Mouse (Mus musculus) forebrain, embryonic 11.5 days (tissue): ENCODE results near the gene Ednrb. TPM values are rescaled to one million over a fixed set of nuclear protein-coding genes. Genes with fewer than 3 reads are reported as not detected.
A peak's percentile ranks its signal among the peaks of the same experiment; 100 is the strongest.
"Not testable (repeated sequence)": the region's sequence is repeated elsewhere in the genome, so short reads cannot be mapped to it uniquely, and the experiment has no call there.

Source experiments
- ATAC-seq: fragments of 200-750 bp; cut with Nextera tagmentation; replicated peaks from 2 replicates; pipeline ENCODE4 v1.8.0; 2017; ENCODE audit warnings: moderate TSS enrichment; ENCODE audit not compliant: low FRiP score
- DNase-seq: peaks from one replicate; pipeline ENCODE4 v3.0.0-alpha.2; 2017; ENCODE audit warnings: low spot score
- H3K27ac ChIP-seq: fragments of 300-500 bp; sonication (generic); 2 replicates; pipeline ENCODE4 v1.5.1; 2014; ENCODE audit warnings: low read depth, low read length
- H3K27me3 ChIP-seq: fragments of 300-500 bp; sonication (generic); 2 replicates; pipeline ENCODE4 v1.6.1; 2014; ENCODE audit warnings: mild to moderate bottlenecking, low read length, mixed read lengths; ENCODE audit not compliant: control insufficient read depth, insufficient read depth
- H3K36me3 ChIP-seq: fragments of 300-500 bp; sonication (generic); 2 replicates; pipeline ENCODE4 v1.6.1; 2014; ENCODE audit warnings: mild to moderate bottlenecking, low read length, moderate library complexity, mixed read lengths; ENCODE audit not compliant: control insufficient read depth, insufficient read depth
- H3K4me1 ChIP-seq: fragments of 300-500 bp; sonication (generic); replicated peaks from 2 replicates; pipeline ENCODE4 v1.6.1; 2014; ENCODE audit warnings: low read length, mixed read lengths; ENCODE audit not compliant: control insufficient read depth, insufficient read depth
- H3K4me2 ChIP-seq: fragments of 300-500 bp; sonication (generic); 2 replicates; pipeline ENCODE4 v1.6.1; 2014; ENCODE audit warnings: low read depth, mild to moderate bottlenecking, low read length, moderate library complexity, mixed read lengths; ENCODE audit not compliant: severe bottlenecking
- H3K4me3 ChIP-seq: fragments of 300-500 bp; sonication (generic); 2 replicates; pipeline ENCODE4 v1.5.1; 2014; ENCODE audit warnings: low read depth, low read length
- H3K9ac ChIP-seq: fragments of 300-500 bp; sonication (generic); 2 replicates; pipeline ENCODE4 v1.6.1; 2014; ENCODE audit warnings: low read length
- H3K9me3 ChIP-seq: fragments of 300-500 bp; sonication (generic); 2 replicates; pipeline ENCODE4 v1.6.1; 2016; ENCODE audit warnings: low read length, mixed read lengths; ENCODE audit not compliant: control insufficient read depth
- WGBS: fragments of 180-500 bp; shearing (Covaris S2); extraction: QIAGEN DNeasy Blood & Tissue Kit; methylation state at CpG from one replicate; pipeline ENCODE4 v1.1.7; 2014; 5-methylcytosine and 5-hydroxymethylcytosine counted together
- polyA plus RNA-seq: library from polyadenylated mRNA; unstranded; fragments of >200 nt; fragmentation: Nextera tagmentation; extraction: Ambion mirVana; gene quantifications from 2 replicates; pipeline ENCODE4 v1.2.1, GENCODE M21; 2014

The Ednrb gene
- polyA plus RNA-seq, 1 experiment from 2014 or later = 58.3 TPM

DNA sequence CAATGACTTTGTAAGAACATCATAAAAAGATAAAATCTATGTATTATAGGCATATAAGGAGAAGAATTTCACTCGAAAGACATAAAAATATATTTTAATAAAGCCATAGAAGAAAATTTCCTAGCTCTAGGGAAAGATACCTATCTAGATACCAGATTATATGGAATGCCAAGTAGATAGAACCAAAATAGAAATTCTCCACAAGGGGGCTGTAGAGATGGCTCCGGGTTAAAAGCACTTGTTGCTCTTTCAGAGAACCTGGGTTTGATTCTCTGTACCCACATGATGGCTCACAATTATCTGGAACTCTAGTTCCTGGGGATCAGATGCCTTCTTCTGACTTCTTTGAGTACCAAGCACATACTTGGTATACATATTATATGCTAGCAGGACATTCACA lies 56.7 kb downstream of the Ednrb start:
- no peaks in the 10 kb centered on the region for H3K9me3 ChIP-seq
- no peaks in the 10 kb centered on the region for H3K36me3 ChIP-seq
- H3K27me3 ChIP-seq = no peaks in the 10 kb centered on the region
- ATAC-seq = no peak
- H3K4me1 ChIP-seq = no peaks in the 10 kb centered on the region
- WGBS = 92% methylated on average over 2 of the region's 2 CpGs
- DNase-seq = no peak
- no peak overlapping the region for H3K27ac ChIP-seq
- no peak overlapping the region for H3K4me2 ChIP-seq
- H3K4me3 ChIP-seq = no peak overlapping the region
- H3K9ac ChIP-seq = no peak overlapping the region

DNA sequence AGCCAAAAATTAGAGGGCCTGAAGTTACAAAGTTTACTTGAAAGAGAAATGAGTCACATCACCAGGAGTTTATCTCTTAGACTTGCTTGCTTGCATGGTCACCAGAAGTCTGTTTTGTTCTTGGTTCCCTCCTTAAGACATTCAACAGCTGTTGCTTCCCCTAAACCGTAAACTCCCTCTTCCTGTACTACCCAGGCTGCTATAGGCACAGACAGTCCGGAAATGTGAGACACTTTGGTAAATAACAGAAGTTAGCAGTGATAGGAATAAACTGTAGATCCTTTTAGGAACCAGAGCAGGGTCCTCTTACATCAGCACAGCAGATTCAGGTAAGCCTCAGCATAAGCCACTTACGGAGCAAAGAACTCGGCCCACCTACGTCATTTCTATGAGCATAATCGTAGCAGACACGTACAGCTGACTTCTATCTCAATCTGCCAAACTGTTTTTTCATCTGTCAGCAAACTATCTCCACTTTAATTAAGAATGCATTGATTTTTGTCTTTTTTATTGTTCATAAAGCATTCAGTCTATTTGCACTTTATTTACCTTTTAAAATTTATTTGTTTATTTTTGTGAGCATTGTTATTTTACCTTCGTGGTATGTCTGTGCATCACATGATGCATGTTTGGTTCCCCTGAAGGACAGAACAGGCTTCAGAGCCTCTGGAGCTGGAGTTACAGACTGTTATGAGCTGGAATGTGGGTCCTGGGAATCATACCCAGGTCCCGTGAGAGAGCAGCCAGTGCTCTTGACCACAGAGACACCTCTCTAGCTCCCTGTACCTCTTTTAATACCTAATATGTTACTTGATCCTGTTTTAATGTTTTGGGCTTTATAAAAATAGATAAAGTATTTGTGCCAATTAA lies 58.9 kb downstream of the Ednrb start:
- Histone ChIP-seq H3K4me1 (no peaks in the 10 kb centered on the region), H3K27me3 (no peaks in the 10 kb centered on the region), H3K9me3 (no peaks in the 10 kb centered on the region), H3K9ac (no peak overlapping the region), H3K27ac (no peak overlapping the region), H3K4me2 (no peak overlapping the region), H3K4me3 (no peak overlapping the region), H3K36me3 (no peaks in the 10 kb centered on the region)
- WGBS = 87% methylated on average over 9 of the region's 9 CpGs
- DNase-seq (no peak), ATAC-seq (no peak)

DNA sequence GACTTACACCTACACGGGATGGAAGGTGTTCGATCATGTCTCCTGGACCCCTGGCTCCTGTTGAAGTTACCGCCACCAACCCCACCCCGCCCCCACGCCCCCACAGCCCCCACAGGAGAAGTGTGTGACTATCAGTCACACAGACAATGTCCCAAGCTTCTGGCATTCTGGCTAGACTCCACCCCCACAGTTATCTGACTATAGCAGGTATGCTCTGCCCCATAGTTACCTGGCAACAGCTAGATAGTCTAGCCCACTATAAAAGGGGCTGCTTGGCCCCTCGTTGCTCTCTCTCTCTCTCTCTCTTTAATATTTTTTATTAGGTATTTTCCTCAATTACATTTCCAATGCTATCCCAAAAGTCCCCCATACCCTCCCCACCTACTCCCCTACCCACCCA lies 63.9 kb downstream of the Ednrb start:
- not testable (repeated sequence) for H3K4me2 ChIP-seq, H3K4me3 ChIP-seq, ATAC-seq, H3K27ac ChIP-seq, H3K27me3 ChIP-seq, H3K36me3 ChIP-seq, DNase-seq, H3K9me3 ChIP-seq, H3K4me1 ChIP-seq, H3K9ac ChIP-seq
- 98% methylated on average over 6 of the region's 6 CpGs for WGBS

DNA sequence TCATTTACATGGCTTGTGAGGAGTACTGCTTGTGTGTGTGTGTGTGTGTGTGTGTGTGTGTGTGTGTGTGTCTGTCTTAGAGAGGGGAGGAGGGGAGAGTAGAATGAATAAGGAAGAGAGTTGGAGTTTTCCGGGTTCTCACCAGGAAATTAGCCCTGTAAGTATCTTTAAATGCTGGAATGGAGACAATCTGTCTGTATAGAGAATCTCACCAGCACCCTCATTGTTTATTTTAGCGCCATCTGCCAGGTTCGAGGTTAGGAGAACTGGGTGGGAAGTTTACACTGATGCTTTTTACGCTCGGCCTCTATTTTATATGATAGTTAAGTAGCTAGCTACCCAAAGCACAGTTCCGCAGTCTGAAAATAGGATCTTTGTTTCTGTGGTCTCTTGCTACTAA lies 64.9 kb downstream of the Ednrb start:
- H3K9ac ChIP-seq = no peak overlapping the region; the same call in 1 of the 2 replicates
- ATAC-seq (peak; percentile 21; the same call in 1 of the 2 replicates), DNase-seq (no peak)
- peak overlapping the region; percentile 89 for H3K27ac ChIP-seq
- H3K36me3 ChIP-seq = no peaks in the 10 kb centered on the region
- H3K4me1 ChIP-seq = peaks cover 6% of the 10 kb centered on the region; the same call in 1 of the 2 replicates
- no peaks in the 10 kb centered on the region for H3K9me3 ChIP-seq
- 76% methylated on average over 6 of the region's 6 CpGs for WGBS
- H3K4me3 ChIP-seq = no peak overlapping the region
- 0 out of 2 replicates have a peak overlapping the region, but pooled peaks have one; percentile 45 for H3K4me2 ChIP-seq
- no peaks in the 10 kb centered on the region for H3K27me3 ChIP-seq

DNA sequence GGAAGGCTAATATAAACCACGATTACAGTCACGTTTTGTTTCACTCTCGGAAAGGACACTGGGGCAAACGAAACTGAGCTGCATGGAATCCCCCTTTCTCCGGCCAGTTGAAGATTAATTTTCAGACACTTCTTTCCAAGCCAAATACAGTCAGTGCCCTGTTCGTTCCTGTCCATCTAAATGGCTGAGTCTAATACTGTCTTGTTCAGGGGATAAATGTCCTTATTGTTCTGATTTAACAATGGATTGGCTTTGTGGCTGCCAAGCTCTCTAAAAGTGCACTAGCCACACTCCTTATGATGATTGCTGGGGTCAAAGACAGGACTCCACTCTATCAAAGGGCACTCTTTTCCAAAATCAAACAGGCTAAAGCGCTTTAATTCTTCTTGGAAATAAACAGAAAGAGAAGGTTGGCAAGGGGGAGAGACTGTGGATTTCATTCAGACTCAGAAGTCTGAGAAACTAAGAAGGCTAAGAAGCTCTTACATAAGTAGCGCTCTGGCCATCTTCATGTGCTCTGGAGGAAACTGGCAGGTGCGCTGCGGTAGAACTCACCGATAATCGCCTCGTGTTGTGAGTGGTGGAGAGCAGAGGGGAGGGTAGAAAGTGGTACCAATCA lies 65.6 kb downstream of the Ednrb start:
- no peaks in the 10 kb centered on the region for H3K27me3 ChIP-seq
- DNase-seq (no peak), ATAC-seq (peak; percentile 71)
- H3K36me3 ChIP-seq = no peaks in the 10 kb centered on the region
- peak overlapping the region; percentile 57; the same call in 1 of the 2 replicates for H3K9ac ChIP-seq
- 8% methylated on average over 13 of the region's 13 CpGs for WGBS
- H3K27ac ChIP-seq = peak overlapping the region; percentile 89
- no peaks in the 10 kb centered on the region for H3K9me3 ChIP-seq
- H3K4me1 ChIP-seq = peaks cover 6% of the 10 kb centered on the region; the same call in 1 of the 2 replicates
- peak overlapping the region; percentile 45; the same call in 1 of the 2 replicates for H3K4me2 ChIP-seq
- H3K4me3 ChIP-seq = peak overlapping the region; percentile 3; the same call in 1 of the 2 replicates

DNA sequence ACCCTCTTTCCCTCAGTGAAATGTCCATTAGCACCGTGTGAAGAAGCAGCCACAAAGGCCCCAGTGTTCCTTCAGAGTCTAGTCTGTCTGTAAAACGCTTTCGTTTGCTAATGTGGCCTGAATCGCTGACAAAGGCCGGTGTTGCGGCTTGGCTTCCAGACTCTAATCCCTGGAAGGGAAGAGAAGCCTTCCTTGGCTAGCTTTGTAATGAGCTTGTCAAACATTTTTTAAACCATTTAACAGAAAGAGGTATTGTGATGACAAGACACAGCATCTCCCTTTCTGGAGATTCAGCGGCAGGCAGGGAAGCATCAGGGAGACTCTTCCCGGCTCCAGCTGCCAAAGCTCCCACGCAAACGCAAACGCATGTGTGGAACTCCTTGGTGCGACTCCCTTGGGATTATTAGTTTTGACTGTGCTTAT lies 66.2 kb downstream of the Ednrb start:
- H3K9ac ChIP-seq = peak overlapping the region; percentile 57
- DNase-seq = peak; percentile 66
- H3K4me2 ChIP-seq = peak overlapping the region; percentile 45
- no peaks in the 10 kb centered on the region for H3K27me3 ChIP-seq
- no peaks in the 10 kb centered on the region for H3K36me3 ChIP-seq
- H3K4me1 ChIP-seq = peaks cover 6% of the 10 kb centered on the region; the same call in 1 of the 2 replicates
- H3K9me3 ChIP-seq = no peaks in the 10 kb centered on the region
- WGBS = 4% methylated on average over 12 of the region's 12 CpGs
- peak; percentile 80 for ATAC-seq
- peak overlapping the region; percentile 3; the same call in 1 of the 2 replicates for H3K4me3 ChIP-seq
- H3K27ac ChIP-seq = peak overlapping the region; percentile 89

DNA sequence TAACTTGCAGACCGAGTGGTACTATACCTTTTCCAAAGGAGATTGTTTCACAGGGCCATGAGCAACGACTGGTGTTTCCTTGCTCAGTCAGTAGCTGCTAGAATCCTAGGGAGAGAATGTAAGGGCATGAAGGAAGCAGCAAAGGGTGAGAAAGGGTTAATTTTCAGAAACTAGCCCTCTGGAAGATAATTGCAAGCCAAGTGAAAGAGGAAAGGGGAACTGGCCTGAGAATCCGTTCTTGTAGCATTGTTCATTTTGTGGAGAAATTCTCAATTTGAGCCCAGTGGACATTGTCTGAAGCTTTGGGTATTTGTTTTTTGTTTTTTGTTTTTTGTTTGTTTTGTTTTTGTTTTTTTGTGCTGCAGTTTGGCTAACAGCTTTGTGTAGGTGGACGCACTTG lies 66.8 kb downstream of the Ednrb start:
- H3K36me3 ChIP-seq = no peaks in the 10 kb centered on the region
- H3K9ac ChIP-seq = no peak overlapping the region
- H3K4me3 ChIP-seq = no peak overlapping the region
- no peaks in the 10 kb centered on the region for H3K9me3 ChIP-seq
- 17% methylated on average over 4 of the region's 4 CpGs for WGBS
- H3K27ac ChIP-seq = peak overlapping the region; percentile 89
- H3K4me2 ChIP-seq = peak overlapping the region; percentile 45; the same call in 1 of the 2 replicates
- ATAC-seq = no peak
- no peak for DNase-seq
- H3K4me1 ChIP-seq = peaks cover 6% of the 10 kb centered on the region; the same call in 1 of the 2 replicates
- no peaks in the 10 kb centered on the region for H3K27me3 ChIP-seq

DNA sequence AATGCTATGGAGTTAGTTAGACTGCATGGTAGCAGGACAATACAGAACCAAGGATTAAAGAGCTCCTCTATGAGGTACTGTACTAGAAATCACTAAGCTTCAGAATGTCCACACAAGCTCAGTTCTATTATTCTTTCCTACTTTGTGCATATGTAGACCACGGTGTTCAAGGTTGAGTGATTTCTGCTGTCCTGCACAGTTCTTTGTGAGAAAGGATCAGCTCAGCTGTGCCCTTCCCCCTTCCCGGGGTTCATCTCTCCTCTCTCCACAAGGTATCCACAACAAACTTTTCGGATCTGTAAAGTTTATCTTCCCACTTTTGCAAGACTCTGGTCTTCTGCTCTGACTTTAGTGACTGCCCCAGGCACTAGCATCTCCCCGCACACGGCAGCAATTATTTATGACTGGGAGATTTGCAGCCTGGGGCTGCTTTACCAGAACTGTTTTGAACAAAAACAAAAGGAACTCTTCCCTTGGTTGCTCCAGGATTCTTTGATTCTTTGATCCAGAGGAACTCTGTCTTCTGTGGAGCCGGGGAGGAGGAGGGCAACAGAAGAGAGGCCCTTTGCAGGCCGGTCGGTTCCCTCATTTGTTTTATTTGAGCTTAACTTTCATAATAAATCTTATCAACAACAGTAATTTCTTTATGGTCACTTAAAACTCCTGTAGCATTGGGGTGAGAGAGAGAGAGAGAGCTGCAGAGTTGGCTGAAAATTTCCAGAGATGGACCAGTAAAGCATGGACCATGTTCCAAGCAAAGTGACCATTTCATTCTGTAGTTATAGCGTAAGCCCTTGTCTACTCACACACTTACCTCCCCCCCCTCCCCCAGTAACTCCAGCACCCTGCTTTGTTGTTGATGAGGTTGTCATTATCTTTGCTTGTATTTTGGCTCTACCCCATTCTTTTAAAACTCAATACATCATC lies 74.6 kb downstream of the Ednrb start:
- Histone ChIP-seq H3K27ac (no peak overlapping the region), H3K9me3 (no peaks in the 10 kb centered on the region), H3K9ac (no peak overlapping the region), H3K4me1 (peaks cover 3% of the 10 kb centered on the region; the same call in 1 of the 2 replicates), H3K4me2 (no peak overlapping the region), H3K27me3 (no peaks in the 10 kb centered on the region), H3K36me3 (no peaks in the 10 kb centered on the region), H3K4me3 (no peak overlapping the region)
- DNase-seq (no peak), ATAC-seq (peak; percentile 40; the same call in 1 of the 2 replicates)
- WGBS = 18% methylated on average over 9 of the region's 9 CpGs
